Mouse (Mus musculus) heart, adult 8-10 months (tissue): ENCODE measurements at regions not wholly inside any gene's neighbourhood (a gene's known extent, or its start where the extent isn't known, plus 50 kb on each side); places are given as distances from the start of the nearest gene placed in this dataset.
A peak's percentile ranks its signal among the peaks of the same experiment; 100 is the strongest.
"Not testable (repeated sequence)": the region's sequence is repeated elsewhere in the genome, so short reads cannot be mapped to it uniquely, and the experiment has no call there.

Source experiments
- DNase-seq: peaks from one replicate; pipeline ENCODE4 v3.0.0; 2022; ENCODE audit warnings: low spot score

GRCm38 (mm10) chr11:12589757-12590373 lies 125.1 kb upstream of the Cobl start:
- no peak for DNase-seq

DNA sequence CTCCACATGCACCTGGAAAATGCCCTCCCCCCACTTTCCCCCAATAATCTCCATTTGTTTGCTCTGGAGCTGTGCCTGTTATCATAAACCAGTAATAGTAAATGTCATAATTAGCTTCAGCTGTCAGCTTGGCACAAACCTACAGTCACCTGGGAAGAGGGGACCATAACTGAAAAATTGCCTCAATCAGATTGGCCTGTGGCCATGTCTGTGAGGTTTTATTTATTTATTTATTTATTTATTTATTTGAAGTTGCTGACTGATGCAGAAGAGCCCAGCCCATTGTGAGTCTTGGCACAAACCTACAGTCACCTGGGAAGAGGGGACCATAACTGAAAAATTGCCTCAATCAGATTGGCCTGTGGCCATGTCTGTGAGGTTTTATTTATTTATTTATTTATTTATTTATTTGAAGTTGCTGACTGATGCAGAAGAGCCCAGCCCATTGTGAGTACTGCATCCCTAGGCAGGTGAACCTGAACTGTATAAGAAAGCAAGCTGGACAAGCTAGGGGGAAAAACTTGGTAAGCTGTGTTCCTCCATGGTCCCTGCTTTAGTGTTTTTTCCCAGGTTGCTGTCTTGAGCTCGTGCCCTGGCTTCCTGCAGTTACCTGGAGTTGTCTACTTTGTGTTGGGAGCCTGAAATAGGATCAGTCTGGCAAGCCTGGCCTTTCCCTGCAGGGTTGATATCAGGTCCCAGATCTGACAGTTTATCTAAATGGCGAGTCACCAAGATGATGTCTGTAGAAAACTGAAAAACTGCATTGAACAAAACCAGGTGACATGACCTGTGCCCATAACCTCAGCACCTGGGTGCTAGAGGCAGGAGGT lies 120.3 kb upstream of the Cobl start:
- DNase-seq, result not testable (repeated sequence)

- no peak for DNase-seq
Measured at GRCm38 (mm10) chr11:12578999-12579576, 114.3 kb upstream of the Cobl start.

GRCm38 (mm10) chr11:12559663-12560062 lies 94.9 kb upstream of the Cobl start:
- no peak for DNase-seq

- peak; percentile 36 for DNase-seq
Measured at GRCm38 (mm10) chr11:12558995-12559633, 94.4 kb upstream of the Cobl start.

DNA sequence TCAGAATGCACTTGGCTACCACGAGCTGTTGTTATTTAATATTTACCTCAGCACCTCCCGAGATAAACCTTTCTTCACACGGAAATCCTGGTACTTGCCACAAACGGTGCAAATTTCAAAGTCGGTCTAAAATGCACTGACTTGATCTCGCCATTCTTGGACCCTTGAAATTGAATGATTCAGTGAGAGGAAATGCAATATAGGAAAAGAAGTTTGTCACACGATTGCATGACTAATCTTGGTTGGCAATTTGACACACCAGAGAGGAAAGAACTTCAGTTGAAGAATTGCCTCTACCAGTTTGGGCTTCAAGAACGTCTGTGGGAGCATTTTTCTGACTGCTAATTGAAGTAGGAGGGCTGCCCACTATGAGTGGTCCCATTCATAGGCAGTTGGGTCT lies 93.4 kb upstream of the Cobl start:
- no peak for DNase-seq

DNA sequence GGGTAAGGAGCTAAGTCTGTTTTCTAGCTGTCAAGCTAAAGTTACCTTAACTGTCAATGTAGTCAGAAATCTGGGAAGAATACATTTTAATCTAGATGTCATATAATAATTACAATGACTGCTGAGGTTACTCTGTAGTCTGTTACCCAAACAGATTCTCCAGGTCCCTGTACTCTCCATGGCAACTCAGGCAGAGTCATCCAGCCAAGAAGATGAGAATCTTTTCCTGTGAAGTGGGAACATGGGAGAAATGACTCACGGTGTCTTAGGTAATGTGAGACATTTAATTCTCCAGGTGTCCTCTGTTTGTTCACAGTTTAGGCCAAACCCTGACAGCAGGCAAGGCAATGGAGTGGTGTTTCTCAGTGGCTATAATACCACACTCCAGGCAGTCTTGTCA lies 81.0 kb upstream of the Cobl start:
- DNase-seq, result no peak

GRCm38 (mm10) chr11:12543042-12543441 lies 78.3 kb upstream of the Cobl start:
- no peak for DNase-seq

- no peak for DNase-seq
Measured at GRCm38 (mm10) chr11:12540333-12540870, 75.6 kb upstream of the Cobl start.

GRCm38 (mm10) chr11:12535063-12535462 lies 70.3 kb upstream of the Cobl start:
- DNase-seq, result no peak

GRCm38 (mm10) chr11:12532288-12532687 lies 67.5 kb upstream of the Cobl start:
- DNase-seq, result peak; percentile 4

GRCm38 (mm10) chr11:12522063-12522462 lies 57.3 kb upstream of the Cobl start:
- DNase-seq, result not testable (repeated sequence)

DNA sequence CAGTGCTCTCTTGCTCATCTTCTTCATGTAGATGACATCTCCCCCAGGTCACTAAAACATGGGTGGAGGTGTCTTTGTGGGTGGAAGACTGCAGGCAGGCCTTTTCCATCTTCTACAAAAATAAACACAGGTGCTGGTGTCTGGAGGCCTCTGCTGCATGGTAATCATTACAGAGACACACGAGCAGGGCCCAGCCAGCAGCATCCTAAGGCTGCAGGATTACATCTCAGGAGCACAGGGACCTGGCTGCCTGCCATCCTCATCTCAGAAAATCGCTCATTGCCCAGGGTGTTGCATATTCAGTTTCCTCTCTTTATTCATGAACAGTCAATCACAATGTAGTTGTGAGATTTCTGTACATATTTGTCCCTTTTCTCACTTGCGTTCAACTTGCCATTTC lies 56.5 kb upstream of the Cobl start:
- no peak for DNase-seq

DNA sequence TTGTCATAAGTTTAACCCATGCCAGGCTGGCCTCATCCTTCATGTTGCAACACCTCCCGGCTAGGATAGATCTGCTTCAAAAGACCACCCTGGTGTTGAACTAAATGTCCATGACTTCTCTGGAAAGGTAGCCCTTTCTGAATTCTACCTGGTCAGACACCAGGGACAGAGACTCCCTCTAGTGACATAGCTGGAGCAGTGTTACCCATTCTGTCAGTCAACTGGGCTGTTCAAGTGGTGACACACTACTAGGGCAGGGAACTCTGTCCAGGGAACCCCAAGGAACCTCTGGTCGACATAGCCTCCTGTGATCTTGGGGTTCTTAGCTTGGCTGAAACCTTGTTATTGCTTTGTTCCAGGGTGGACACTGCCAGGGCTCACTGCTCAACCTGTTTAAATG lies 51.6 kb upstream of the Cobl start:
- no peak for DNase-seq
